Mouse (Mus musculus): Measurements from ENCODE around the gene Cand1. TPM values are rescaled to one million over a fixed set of nuclear protein-coding genes. Genes with fewer than 3 reads are reported as not detected.

Cand1 gene
- polyA plus RNA-seq, 1 experiment from 2014 or later, result 55.5 TPM

DNA sequence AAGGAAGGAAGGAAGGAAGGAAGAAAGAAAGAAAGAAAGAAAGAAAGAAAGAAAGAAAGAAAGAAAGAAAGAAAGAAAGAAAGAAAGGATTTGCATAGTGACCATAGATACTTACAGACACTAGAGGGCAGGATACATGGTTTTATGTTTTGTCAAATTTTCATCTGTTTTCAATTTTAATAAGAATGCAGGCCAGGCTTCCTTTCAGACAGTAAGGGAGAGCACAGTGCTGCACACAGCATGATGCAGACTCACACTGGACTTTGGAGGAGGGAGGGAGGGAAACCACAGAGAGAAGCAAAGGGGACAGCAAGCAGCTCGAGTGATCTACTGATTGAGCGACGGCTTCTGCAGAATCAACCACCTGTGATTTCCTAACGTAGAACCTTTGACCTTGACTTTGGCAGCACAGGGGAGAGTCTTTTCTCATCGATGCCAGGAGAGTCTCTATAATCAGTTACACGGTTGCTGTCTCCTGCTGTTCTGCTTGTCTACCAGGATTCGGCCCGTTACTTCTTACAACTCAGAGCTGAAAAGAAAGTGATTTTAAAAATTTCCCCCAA, 78.0 kb downstream of the Cand1 start:
- Histone ChIP-seq H3K4me3 (no peak overlapping the region), H3K9me3 (replicated peaks) (peaks cover 9% of the 10 kb centered on the region), H3K27ac (no peak overlapping the region), H3K4me2 (no peak overlapping the region), H3K9ac (no peak overlapping the region), H3K36me3 (ENCODE audit: poor library complexity, severe bottlenecking) (no peaks in the 10 kb centered on the region), H3K4me1 (no peaks in the 10 kb centered on the region), H3K27me3 (no peaks in the 10 kb centered on the region)
- 78% methylated on average over 8 of the region's 8 CpGs for WGBS
- no peak for ATAC-seq

DNA sequence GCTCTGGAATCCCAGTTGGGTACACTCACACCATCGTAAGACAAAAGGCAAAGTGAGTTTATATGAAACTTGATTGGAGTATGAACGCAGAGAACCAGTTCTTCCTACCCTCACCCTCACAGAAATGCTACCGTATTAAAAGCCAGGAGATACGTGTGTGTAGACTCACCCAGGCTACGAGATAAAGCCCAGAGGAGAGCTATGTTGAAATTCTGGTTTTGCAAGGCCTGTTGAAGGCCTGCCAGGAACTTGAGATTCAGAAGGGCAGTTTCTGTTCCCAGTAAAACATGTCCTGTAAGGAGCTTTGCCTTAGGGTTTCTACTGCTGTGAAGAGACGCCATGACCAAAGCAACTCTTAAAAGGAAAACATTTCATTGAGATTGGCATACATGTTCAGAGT, 79.7 kb downstream of the Cand1 start:
- 89% methylated on average over 6 of the region's 6 CpGs for WGBS
- Histone ChIP-seq H3K4me2 (no peak overlapping the region), H3K27ac (no peak overlapping the region), H3K9me3 (replicated peaks) (peaks cover 9% of the 10 kb centered on the region), H3K9ac (no peak overlapping the region), H3K4me1 (no peaks in the 10 kb centered on the region), H3K27me3 (no peaks in the 10 kb centered on the region), H3K36me3 (ENCODE audit: poor library complexity, severe bottlenecking) (no peaks in the 10 kb centered on the region), H3K4me3 (no peak overlapping the region)
- no peak for ATAC-seq

DNA sequence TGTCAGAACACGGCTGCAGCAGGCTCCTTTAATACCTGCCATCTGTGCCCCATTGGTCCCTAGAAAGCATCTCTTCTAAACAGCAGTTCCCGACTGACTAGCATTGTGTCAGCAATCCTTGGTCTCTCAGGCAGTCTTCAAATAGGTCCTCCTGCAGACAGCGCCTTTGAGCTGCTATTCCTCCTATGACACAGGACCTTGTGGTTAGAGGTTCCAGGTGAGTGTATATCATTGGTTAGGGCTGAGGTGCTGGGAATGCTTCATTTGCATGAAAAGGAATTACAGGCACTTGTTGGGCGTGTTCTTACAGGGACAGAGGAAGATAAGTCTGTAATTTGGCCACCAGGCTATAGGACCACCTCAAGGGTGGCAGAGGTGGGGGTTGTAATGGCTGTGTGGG, 90.6 kb downstream of the Cand1 start:
- no peak overlapping the region for H3K27ac ChIP-seq
- no peaks in the 10 kb centered on the region for H3K36me3 ChIP-seq (ENCODE audit: poor library complexity, severe bottlenecking)
- no peaks in the 10 kb centered on the region for H3K4me1 ChIP-seq
- no peak overlapping the region for H3K4me2 ChIP-seq
- H3K9me3 ChIP-seq (replicated peaks), result no peaks in the 10 kb centered on the region
- H3K4me3 ChIP-seq, result no peak overlapping the region
- 68% methylated on average over 4 of the region's 4 CpGs for WGBS
- no peaks in the 10 kb centered on the region for H3K27me3 ChIP-seq
- ATAC-seq, result no peak
- no peak overlapping the region for H3K9ac ChIP-seq

Other genes starting within 250 kb of the Cand1 start
- 12.4 and 13.5 TPM in 2 replicates for gene Grip1, start 213.8 kb upstream of the Cand1 start, polyA plus RNA-seq (2015; fragmentation: Nextera tagmentation; extraction: Ambion mirVana)

Data from forebrain, embryonic 13.5 days (tissue).